Mouse (Mus musculus): ENCODE data around the gene Dnaaf1.

Dnaaf1 gene

DNA sequence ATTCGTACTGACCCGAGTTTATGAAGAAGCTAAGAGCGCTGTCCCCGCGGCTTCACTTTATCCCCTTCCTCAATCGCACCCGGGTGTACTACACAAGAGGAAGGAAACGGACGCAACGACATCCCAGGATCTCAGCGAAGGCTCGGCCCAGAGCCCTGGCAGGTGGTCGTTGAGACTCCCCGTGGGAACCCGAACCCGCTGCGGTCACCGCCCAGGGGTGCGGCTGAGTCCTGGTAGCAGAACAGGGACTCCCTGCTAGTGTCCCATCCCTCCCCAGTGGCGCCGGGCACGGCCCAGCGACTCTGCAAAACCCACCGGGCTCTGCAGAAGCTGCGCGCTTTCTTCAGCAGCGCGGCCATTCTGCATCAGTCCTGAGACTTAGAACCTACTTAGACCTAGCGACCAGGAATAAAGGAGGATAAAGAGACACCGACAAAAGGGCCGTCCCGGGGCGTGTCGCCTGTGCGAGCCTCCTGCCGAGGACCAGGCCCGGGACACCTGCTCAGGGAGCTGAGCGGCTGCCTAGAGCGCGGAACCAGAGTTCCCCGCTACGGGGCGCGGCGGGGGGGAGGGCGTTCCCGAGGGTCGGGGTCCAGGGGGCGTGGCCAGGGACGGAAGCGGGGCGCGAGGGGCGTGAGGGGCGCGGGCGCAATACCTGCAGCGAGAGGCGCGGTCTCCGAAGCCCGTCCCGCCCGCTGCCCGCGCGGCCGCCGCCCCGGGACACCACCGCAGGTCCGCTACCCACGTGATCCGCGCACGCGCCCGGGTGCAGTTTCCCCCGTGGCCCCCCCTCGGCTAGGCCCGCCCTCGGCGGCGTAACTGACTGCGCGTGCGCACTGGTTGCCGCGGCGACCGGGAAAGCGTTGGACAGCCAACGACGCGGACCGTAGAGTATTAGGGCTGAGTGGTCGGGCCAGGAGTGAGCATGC lies at the start of gene Dnaaf1, which contains the start of gene Hsdl1:
Gene Dnaaf1 (plus strand): TSS at position 799 of the 929 bp plus-strand sequence.
Gene Hsdl1 (minus strand): TSS at position 747 of the 929 bp plus-strand sequence.
- peak; percentile 97 for DNase-seq

DNA sequence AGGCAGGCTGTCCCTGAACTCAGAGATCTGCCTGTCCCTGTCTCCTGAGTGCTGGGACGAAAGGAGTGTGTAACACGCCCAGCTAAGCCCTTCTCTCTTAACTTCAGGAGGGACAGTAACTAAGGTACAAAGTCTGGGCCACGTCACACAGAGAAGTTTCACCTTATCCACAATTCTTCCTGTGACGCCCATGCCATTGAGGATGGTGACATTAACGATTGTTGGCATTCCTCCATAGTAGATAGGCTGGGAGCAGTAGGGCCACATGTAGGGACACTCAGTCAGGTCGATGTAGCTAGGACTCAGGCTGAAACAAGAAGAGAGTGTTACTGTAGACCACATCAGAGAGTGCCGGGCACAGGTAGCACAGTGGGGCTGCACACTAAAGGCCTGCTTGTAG lies 46.3 kb upstream of the Dnaaf1 start:
- no peak for DNase-seq

DNA sequence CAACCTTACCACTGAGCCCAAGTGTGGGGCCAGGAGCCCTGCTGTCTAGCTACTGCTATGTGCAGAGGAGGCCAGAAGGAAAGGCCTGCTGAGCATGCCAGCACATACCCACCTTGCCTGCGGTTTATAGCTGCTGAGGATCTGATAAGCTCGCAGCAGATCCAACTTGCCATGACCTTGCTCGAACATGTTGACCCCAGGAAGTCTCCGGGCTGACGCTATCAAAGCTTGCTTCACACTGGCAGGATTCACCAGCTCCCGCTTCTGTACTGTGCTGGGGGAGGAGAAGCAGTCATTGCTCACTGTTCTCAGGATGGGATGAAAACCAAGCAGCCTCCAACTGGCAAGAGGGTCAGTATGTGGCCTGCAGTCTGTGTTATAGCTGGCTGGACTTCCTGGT lies 44.1 kb upstream of the Dnaaf1 start:
- no peak for DNase-seq

DNA sequence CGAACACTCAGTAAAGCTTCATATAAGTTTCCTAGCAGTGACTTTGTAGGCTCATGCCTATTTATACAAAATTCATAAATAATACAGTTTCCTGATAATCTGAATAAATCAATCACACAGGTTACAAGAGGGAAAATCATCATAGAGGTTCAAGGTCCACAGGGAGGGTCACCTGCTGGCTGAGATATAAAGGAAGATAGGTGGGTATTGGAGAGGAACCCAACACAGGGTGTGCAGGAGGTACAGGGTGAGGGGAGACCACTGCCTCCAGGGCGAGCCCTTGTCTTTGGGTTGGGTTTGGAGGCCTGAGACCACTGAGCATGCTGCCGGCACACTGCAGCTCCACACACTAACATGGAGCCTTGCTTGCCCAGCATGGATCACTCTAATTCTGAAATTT lies 43.6 kb upstream of the Dnaaf1 start:
- DNase-seq: no peak

DNA sequence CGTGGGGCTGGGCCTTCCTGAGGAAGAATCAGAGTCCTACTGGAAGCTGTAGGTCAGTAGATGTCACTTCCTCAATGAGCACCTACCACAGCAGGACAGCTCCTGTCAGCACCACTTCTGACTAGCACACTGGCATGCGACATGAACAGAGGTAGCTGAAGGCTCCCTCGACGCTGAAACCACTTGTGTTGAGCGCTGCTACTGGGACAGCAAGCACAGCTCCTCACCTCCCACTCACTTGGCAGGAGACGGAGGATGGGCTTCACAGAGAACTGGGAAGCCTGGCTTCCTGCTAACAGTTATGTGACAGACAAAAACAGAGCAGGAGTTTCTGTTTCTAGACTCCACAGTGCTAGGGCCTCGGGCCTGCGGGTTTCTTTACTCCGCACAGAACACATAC lies 43.1 kb upstream of the Dnaaf1 start:
- DNase-seq: no peak

DNA sequence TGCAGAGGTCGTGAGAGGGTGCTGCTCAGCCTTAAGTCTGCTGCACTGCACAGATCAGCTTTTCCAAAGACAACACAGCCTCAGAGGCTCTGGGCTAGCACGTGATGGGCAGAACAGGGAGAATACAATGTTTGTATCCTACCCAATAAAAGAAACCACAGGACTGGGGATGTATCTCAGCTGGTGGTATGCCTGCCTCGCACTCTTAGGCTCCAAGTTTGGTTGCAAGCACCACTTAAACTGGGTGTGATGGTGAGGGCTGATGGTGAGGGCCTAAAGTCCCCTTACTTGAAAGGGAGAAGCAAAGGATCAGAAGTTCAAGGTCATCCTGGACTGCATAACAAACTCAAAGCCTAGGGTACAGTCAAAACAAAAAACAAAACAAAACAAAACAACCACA lies 30.4 kb upstream of the Dnaaf1 start:
- DNase-seq: no peak

DNA sequence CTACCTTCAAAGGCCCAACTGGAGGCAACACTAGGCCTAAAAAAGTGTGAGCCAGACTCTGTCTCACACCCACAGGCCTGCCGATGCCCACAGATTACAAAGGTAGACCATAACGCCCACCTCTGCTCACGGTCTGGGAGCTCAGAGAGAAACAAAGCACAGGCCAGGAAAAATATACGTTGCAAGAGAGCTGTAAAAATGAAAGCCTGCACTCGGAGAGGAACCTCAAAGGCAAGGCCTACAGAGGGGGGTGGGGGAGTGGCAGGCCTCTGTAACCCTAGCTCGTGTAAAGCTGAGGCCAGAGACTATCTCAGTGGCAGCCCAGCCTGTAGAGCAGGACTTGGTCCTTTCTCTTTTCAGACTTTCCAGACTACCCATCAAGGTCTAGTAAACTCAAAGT lies 29.9 kb upstream of the Dnaaf1 start:
- DNase-seq: no peak

DNA sequence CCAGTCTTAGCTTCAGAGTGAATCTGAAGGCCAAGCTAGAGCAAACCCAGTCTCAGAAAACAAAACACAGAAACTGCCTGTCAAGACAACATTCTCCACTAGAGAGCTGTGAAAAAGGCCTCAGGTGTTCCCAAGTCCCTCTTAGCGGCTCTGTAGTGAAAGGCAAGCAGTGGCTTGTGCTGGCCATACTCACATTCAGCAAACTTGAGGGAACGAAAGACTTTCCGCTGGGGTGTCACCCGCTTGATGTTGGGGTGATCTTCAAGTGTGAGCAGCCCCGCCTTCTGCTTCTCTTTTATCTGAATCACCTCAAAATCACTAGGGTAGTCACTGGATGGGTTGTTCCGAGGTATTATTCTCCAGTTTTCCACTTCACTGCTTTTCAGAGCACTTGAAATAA lies 29.2 kb upstream of the Dnaaf1 start:
- no peak for DNase-seq

DNA sequence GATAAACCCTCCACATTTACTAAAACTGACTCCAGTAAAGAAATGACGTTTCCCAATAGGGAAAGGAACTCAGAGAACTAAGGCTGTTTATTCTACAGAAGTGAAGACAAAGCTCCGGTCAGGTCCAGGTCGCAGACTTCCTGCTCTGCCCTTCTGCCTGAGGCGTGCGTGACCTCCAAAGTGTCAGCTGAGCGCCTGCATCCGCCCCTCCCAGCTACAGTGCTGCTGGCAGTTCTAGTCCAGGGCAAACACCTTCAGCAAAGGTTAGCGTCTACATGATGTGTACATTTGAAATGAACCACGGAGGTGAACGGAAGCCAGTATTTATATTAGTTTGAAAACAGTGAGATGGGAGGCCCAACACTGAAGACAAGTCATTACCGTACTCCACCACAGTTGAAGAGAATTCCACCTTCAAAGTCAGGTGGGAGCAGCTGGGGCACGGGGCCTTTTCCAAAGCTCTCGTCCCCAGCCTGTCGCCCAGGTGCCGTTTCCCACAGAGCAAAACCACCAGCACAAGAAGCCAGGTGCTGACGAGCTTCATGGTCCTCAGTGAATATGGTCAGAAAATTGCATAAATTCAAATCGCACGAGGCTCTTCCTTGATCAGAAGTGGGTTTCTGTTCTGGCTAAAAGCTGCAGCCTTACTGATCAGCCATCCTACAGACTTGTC lies 27.9 kb upstream of the Dnaaf1 start:
- peak; percentile 54 for DNase-seq

DNA sequence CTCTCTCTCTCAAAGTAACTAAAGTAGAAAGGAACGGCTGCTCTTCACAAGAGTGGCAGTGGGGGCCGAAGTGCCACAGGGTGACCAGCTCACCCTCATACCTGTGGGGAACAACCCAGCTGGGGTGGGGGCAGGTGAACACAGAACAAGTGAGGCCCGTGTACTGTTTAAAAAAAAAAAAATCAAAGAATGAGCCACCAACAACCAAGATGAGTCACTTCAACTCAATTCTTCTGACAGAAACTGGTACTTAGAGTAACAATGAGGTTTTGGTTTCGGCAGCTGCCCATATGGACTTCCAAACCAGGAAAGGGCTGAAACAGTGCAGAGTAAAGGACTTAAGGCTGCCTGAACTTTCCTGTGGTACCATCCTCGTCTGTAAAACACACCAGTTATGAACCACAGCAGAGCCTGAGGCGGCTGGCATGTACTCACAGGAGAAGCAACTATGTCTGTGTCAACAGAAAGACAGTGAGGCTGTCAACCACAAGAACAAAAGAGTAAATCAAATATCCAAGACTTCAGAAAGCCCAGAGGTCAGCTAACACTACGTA lies 26.4 kb upstream of the Dnaaf1 start:
- DNase-seq: no peak

DNA sequence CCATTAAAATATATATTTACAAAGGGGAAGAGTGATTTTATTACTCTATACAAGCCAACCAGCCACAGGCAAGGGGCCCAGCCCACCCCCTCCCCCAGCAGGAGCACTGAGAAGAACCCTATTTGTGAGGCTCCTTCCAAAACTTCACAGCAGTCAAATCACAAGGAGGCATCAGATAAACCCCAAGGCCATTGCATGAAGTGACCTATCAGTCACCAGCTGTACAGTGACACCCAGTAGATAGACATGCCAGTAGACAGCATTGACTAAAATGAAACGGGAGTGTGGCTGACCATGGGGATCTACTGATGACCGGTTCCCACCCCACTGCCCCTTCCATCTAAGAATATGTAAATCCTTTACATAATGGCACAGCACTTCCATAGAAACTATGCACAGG lies 22.1 kb upstream of the Dnaaf1 start:
- no peak for DNase-seq

DNA sequence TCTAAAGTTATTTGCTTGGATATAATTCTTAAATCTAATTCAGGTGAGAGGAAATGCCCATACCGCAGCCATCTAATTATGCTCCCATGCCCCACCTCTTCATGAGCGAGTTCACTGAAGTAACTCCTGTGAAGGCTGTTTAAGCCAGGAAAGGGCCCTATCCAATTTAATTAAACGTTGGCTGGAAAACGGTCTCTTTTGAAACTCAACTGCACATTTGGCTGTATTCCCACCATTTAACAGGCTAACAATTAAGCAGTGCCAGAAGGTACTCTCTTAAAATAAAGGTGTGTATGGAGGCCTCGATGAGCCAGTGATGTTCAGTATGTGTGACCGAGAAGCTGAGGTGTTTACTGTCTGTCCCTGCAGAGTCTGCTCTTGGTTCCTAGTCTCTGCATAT lies 19.2 kb upstream of the Dnaaf1 start:
- no peak for DNase-seq

DNA sequence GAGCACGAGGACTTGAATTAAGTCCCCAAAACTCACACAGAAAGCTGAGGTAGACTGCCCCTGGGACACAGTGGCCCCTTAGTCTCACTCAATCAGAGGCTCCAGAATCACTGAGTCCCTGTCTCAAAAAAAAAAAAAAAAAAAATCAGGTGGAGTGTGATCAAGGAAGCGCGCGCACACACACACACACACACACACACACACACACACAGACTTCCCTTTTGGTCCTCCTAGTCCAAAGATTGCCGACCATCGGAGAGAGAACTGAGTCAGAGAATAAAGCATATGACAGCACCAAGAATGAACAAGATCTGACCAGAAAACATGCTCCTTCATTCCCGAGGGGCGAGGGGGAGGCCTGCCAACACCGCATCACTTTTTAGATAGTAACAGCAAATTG lies 17.9 kb upstream of the Dnaaf1 start:
- no peak for DNase-seq

DNA sequence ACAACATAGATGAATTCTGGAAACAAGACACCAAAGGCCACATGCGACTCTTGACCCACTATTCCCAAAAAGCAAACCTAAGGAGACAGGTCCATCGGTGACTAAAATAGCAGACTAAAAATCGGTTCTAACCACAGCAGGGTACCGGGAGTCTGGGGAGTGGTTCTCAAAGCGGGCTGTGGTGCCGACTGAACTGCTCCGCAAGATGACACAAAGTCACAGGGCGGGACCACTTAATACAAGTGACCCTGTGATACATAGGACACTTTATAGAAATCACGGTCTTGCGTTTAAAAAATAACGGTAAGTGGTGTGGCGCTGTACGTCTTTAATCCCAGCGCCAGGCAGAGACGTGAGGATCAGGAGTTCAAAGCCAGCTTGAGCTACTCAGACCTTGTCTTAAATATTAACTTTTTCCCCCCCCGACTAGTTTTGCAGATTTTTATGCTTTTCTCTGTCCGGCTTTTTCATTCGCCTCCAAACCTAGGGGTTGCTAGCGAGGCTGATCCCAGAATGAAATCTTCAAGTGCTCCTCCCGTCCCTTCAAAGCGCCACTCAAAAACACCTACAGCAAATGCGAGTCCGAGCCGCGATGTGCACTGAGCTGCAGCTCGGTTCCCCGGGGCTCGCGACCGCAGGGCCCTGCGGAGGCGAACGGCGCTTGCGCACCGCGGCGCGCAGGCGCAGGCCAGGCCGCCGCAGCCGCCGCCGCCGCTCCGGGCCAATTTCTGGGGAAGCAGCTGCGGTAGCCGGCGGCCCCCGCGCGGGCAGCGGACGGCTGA lies 17.0 kb upstream of the Dnaaf1 start:
- peak; percentile 82 for DNase-seq

DNA sequence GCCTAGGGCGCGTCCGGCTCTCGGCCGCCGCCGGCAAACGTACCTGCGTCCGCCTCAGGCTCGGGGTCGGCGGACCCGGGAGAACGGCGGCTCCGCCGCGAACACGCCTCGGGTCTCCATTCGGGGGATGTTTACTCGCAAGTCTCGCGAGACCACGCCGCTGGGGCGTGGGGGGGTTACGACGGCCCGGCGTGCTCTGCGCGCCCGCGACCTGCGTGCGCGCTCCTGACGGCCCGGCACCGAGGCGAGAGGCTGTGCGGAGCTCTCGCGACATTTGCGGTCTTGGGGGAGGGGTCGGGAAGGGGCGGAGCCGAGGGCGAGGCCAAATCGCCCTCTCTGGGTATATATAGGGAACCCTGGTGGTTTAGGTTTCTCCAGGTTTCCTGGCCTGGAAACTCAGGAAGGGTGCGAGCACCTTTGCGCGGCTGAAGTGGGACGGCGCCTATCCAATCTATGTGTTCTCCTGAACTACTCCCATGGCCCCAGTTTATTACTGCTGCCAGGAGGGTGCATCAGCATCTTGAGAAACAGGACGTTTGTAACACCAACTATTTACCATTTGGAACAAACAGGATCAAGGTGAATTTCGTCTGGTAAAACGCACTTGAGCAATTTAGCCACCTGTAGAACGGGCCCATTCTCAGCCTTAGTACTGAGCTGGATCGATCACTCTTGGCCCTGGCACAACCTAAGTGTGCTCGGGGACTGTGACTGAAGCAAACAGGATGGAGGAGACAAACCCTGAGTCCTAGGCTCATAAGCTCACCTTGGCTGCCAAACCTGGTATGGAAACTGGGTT lies 16.2 kb upstream of the Dnaaf1 start, which contains the start of gene Mbtps1:
Gene Mbtps1 (minus strand): TSS at position 133 of the 799 bp plus-strand sequence.
- peak; percentile 98 for DNase-seq

DNA sequence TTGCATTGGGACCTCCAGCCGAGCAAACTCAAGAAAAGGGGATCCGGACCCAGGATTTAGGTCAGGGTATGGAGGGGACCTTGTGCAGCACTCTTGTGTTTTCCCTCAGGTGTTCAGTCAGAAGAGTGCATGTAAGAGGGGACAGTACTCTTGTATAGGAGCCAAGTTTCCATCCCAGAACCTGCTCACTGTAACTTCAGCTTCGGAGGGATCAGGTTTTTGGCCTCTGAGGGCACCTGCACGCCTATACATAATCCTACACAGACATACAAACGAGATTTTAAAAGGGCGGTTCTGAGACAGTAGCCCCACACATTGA lies 15.7 kb upstream of the Dnaaf1 start:
- no peak for DNase-seq

DNA sequence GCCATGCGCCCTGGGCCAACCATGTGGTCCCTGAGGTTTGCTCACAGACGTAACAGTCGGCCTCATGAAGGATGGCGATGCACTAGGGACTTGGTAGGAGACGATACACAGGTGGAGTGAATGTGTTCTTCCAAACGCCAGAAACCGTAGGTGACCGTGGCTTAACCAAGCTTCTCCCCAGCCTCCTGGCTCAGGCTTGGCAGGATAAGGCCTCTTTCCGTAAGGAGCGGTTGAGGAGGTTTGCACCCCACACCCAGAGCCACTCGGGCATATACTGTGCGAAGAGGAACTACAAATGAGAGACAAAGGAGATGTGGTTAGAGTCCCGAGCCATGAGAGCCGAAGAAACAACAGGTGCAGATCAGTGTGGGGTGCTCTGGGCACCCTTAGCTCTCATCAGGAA lies 11.2 kb upstream of the Dnaaf1 start:
- no peak for DNase-seq

DNA sequence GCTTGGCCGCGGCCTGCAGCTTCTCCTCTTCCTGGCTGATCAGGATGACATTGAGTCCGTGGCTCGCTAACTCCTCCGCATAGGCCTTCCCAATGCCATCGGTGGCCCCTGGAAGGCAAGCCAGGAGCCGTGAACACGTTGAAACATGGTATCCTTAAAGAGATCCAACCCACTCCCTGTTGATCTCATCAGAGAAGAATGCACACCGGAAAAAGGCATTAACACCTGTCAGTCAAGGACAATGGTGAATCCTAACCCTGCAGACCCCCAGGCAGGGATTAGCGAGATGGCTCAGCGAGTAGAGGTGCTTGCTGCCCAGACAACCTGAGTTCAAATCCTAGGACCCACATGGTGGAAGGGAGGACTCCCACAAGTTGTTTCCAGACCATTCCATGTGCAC lies 8.7 kb upstream of the Dnaaf1 start:
- DNase-seq: no peak

DNA sequence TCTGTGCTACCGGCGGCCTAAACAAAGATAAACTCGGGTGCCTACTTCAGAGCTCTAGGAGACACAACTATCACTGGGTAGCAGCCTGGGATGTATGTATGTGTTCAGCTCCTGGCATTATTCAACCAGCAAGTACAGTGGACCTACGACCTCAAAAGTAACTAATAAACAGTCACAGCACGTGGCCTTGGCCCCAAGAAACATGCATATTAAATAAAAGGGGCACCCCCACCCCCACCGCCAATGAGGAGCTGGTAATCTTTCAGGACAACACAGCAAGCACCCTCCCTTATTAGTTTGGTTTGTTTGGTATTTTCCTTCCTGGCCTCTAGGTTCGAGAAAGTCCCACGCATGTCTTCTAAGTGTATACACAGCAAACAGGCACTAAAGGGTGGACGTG lies 6.8 kb upstream of the Dnaaf1 start:
- DNase-seq: no peak

DNA sequence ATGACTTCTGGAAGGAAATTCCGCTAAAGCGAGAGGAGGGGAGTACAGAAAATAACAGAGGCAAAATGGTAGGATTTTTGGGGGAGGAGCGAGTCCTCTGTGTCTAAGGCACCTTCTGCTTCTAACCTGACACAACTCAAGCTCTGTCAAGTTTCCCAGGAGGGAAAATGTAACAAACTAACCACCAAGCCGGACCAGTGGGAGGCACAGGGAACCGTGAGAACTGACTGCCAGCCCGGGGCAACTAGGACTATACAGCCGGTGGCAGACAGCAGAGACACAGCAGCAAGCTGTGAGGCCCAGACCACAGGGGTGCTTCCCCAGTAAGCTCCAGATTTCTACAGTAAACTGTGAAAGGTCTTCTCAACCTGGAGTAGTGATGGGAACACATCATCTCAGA lies 6.1 kb upstream of the Dnaaf1 start:
- no peak for DNase-seq

DNA sequence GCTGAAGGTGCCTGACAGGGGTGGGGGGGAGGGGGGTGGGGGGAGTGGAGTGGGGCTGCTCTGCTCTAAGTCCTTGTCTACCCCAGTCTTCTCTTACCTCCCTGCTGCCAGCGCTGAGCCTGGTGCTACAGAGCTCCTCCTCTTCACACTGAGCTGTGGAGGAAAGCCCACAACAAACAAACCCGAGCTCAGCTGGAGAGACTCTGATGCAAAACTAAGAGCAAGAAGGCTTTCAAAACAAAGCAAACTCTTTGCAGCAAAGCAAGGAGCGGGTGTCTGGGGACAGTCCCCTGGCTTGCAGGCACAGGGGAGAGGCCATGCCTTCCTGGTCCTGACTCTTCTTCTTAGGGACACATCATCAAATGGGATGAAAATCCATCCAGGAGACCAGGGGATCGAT lies 5.2 kb upstream of the Dnaaf1 start:
- DNase-seq: peak; percentile 17

DNA sequence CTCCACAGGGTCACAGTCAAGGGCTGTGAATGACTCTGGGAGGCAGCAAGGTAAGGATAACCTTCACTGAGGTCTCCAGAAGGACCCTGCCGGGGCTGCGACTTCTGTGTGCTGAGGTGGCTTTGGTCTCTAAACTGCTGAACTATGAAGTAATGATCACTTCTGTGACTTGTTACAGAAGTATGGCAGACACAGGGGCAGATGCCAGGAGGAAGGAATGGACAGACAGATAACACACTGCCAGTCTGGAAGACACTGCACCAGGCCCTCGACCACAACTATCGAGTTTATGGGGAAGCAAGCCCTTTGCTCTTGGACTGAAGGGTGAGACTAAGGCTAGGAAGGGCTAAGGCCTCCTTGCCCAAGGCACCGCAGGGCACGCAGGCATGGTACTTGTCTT lies 3.9 kb upstream of the Dnaaf1 start:
- no peak for DNase-seq

All from lung, postnatal 10 days (tissue).